25 mouse cellular contexts compared by ENCODE assay signal in genomic region chr19:36419885-36420284, GRCm38 (mm10).
"Had no signal": no experiment of that assay in that cellular context is flagged by ENCODE, and none has a peak within 500 bp of the region (broad histone marks: within the 10 kb centered on the region; RNA-seq: fewer than 3 reads in every experiment).

No protein-coding gene starts in this region.

- H3K9ac ChIP-seq: heart, embryonic 12.5 days; hindbrain, embryonic 12.5 days; hindbrain, embryonic 14.5 days; intestine, embryonic 15.5 days; limb, embryonic 12.5 days had no signal

- H3K27me3 ChIP-seq: heart, embryonic 12.5 days; hindbrain, embryonic 12.5 days; intestine, embryonic 15.5 days; limb, embryonic 12.5 days had no signal

- H3K4me3 ChIP-seq: heart, embryonic 10.5 days; heart, embryonic 12.5 days; hindbrain, embryonic 10.5 days; hindbrain, embryonic 12.5 days; intestine, embryonic 15.5 days; layer of hippocampus, adult 2 months; left cerebral cortex, adult 2 months; limb, embryonic 10.5 days; limb, embryonic 12.5 days had no signal

- ATAC-seq: hindbrain, embryonic 16.5 days; inflammation-experienced regulatory T-cells, adult 6 months; intestine, embryonic 15.5 days; intestine, postnatal 0 days had no signal

- DNase-seq: gastrocnemius, postnatal 10 days; gastrocnemius, postnatal 25 days; heart, adult 18-20 months; heart, postnatal 10 days; heart, postnatal 4 days; kidney, adult 18-20 months; kidney, adult 8-10 months; kidney, postnatal 10 days; kidney, postnatal 25 days; kidney, postnatal 4 days; liver had no signal

- H3K27ac ChIP-seq: heart, embryonic 10.5 days; hindbrain, embryonic 10.5 days; hindbrain, embryonic 12.5 days; hindbrain, embryonic 14.5 days; intestine, embryonic 15.5 days; layer of hippocampus, adult 2 months; left cerebral cortex, adult 2 months; limb, embryonic 10.5 days; limb, embryonic 12.5 days had no signal

- H3K4me2 ChIP-seq: heart, embryonic 12.5 days; hindbrain, embryonic 12.5 days; hindbrain, embryonic 14.5 days; intestine, embryonic 15.5 days; limb, embryonic 12.5 days; liver, embryonic 11.5 days had no signal

- H3K9me3 ChIP-seq: heart, embryonic 10.5 days; heart, embryonic 12.5 days; hindbrain, embryonic 10.5 days; hindbrain, embryonic 12.5 days; intestine, embryonic 15.5 days; limb, embryonic 10.5 days; limb, embryonic 12.5 days had no signal

- H3K36me3 ChIP-seq: hindbrain, embryonic 10.5 days; hindbrain, embryonic 12.5 days; intestine, embryonic 15.5 days; limb, embryonic 10.5 days; limb, embryonic 12.5 days had no signal

- H3K4me1 ChIP-seq: hindbrain, embryonic 10.5 days; hindbrain, embryonic 12.5 days; intestine, embryonic 15.5 days; limb, embryonic 10.5 days; limb, embryonic 12.5 days had no signal
